Mouse (Mus musculus) MEL (cell line): ENCODE measurements at regions not wholly inside any gene's neighbourhood (a gene's known extent, or its start where the extent isn't known, plus 50 kb on each side); places are given as distances from the start of the nearest gene placed in this dataset.

Experiments used
- DNase-seq: peaks from one replicate; pipeline ENCODE4 v3.0.0; 2011; ENCODE audit warnings: low read depth, low spot score
- H3K27ac ChIP-seq: 2 replicates; pipeline ENCODE4 v1.5.1; 2012; ENCODE audit warnings: low read depth, mild to moderate bottlenecking, control low read depth, low read length, moderate library complexity; ENCODE audit not compliant: control insufficient read depth
- H3K27me3 ChIP-seq, 2 experiments: fragments of 150-350 bp in 1 of 2; sonication (generic) in 1 of 2; 2 replicates each; pipeline ENCODE4 v1.6.1; 2012; ENCODE audit warnings: low read length in 2 of 2, mild to moderate bottlenecking in 2 of 2, improper control_type of control experiment in 1 of 2, moderate library complexity in 1 of 2; ENCODE audit not compliant: insufficient read depth in 2 of 2, control insufficient read depth in 1 of 2
- H3K36me3 ChIP-seq, 2 experiments: 2 replicates each; pipeline ENCODE4 v1.6.1; 2012 to 2014; ENCODE audit warnings: low read length in 2 of 2, improper control_type of control experiment in 1 of 2, inconsistent platforms in 1 of 2, mild to moderate bottlenecking in 1 of 2; ENCODE audit not compliant: insufficient read depth in 2 of 2, control insufficient read depth in 1 of 2
- H3K4me1 ChIP-seq, 2 experiments: fragments of 150-350 bp in 1 of 2; sonication (generic) in 1 of 2; 2 replicates each; pipeline ENCODE4 v1.6.1; 2012; ENCODE audit warnings: low read length in 2 of 2, improper control_type of control experiment in 1 of 2, mild to moderate bottlenecking in 1 of 2; ENCODE audit not compliant: insufficient read depth in 2 of 2, control insufficient read depth in 1 of 2
- H3K4me3 ChIP-seq, 2 experiments: fragments of 150-350 bp in 1 of 2; sonication (generic) in 1 of 2; 2 replicates each; pipeline ENCODE4 v1.5.1; 2012; ENCODE audit warnings: low read depth in 2 of 2, low read length in 2 of 2, mild to moderate bottlenecking in 2 of 2, moderate library complexity in 2 of 2, control low read depth in 1 of 2, improper control_type of control experiment in 1 of 2; ENCODE audit not compliant: control insufficient read depth in 1 of 2, insufficient read depth in 1 of 2
- H3K79me2 ChIP-seq: 2 replicates; pipeline ENCODE4 v1.6.1; 2012; ENCODE audit warnings: mild to moderate bottlenecking, low read length, moderate library complexity; ENCODE audit not compliant: control insufficient read depth, poor library complexity, insufficient read depth
- H3K9ac ChIP-seq: 2 replicates; pipeline ENCODE4 v1.6.1; 2012; ENCODE audit warnings: low read depth, mild to moderate bottlenecking, control low read depth, low read length, moderate library complexity; ENCODE audit not compliant: control insufficient read depth, poor library complexity, severe bottlenecking
- H3K9me3 ChIP-seq: fragments of 150-350 bp; sonication (generic); replicated peaks from 2 replicates; pipeline ENCODE4 v1.6.1; 2012; ENCODE audit warnings: mild to moderate bottlenecking, low read length, improper control_type of control experiment, moderate library complexity; ENCODE audit not compliant: insufficient read depth
- CHD1 ChIP-seq: IDR thresholded peaks from 2 replicates; pipeline ENCODE4 v1.6.1; 2012; ENCODE audit warnings: low read depth, mild to moderate bottlenecking, inconsistent platforms, low read length, improper control_type of control experiment
- CHD2 ChIP-seq: IDR thresholded peaks from 2 replicates; pipeline ENCODE4 v1.6.1; 2011; ENCODE audit warnings: low read length, improper control_type of control experiment
- CTCF ChIP-seq, 3 experiments: IDR thresholded peaks in 2 of 3; conservative IDR thresholded peaks in 1 of 3; 2 replicates each; pipeline ENCODE4 v1.5.1; 2011 to 2012; ENCODE audit warnings: low read length in 3 of 3, low read depth in 2 of 3, mild to moderate bottlenecking in 2 of 3, improper control_type of control experiment in 1 of 3, inconsistent platforms in 1 of 3, mixed read lengths in 1 of 3, moderate library complexity in 1 of 3; ENCODE audit not compliant: control insufficient read depth in 1 of 3, insufficient read depth in 1 of 3, poor library complexity in 1 of 3, severe bottlenecking in 1 of 3
- ETS1 ChIP-seq: IDR thresholded peaks from 2 replicates; pipeline ENCODE4 v1.6.1; 2012; ENCODE audit warnings: low read depth, mild to moderate bottlenecking, inconsistent platforms, low read length, improper control_type of control experiment, moderate library complexity
- GATA1 ChIP-seq: IDR thresholded peaks from 2 replicates; pipeline ENCODE4 v1.6.1; 2011; ENCODE audit warnings: low read depth, low read length, improper control_type of control experiment
- JUND ChIP-seq: IDR thresholded peaks from 2 replicates; pipeline ENCODE4 v1.6.1; 2011; ENCODE audit warnings: low read depth, mild to moderate bottlenecking, improper control_type of control experiment, low read length
- MAZ ChIP-seq: IDR thresholded peaks from 2 replicates; pipeline ENCODE4 v1.6.1; 2012; ENCODE audit warnings: low read depth, mild to moderate bottlenecking, inconsistent platforms, low read length, improper control_type of control experiment
- MEF2A ChIP-seq: IDR thresholded peaks from 2 replicates; pipeline ENCODE4 v1.6.1; 2014; ENCODE audit warnings: low read depth, mild to moderate bottlenecking, inconsistent platforms, low read length, improper control_type of control experiment; ENCODE audit not compliant: poor library complexity, insufficient replicate concordance, severe bottlenecking; ENCODE audit errors: extremely low read depth
- MXI1 ChIP-seq: IDR thresholded peaks from 2 replicates; pipeline ENCODE4 v1.6.1; 2011; ENCODE audit warnings: mild to moderate bottlenecking, low read depth, low read length, improper control_type of control experiment
- MYC ChIP-seq: IDR thresholded peaks from 2 replicates; pipeline ENCODE4 v1.6.1; 2011; ENCODE audit warnings: low read depth, mild to moderate bottlenecking, low read length, improper control_type of control experiment, moderate library complexity
- NELFE ChIP-seq: IDR thresholded peaks from 2 replicates; pipeline ENCODE4 v1.6.1; 2011; ENCODE audit warnings: low read depth, low read length, improper control_type of control experiment
- NRF1 ChIP-seq: IDR thresholded peaks from 2 replicates; pipeline ENCODE4 v1.6.1; 2014; ENCODE audit warnings: low read depth, mild to moderate bottlenecking, inconsistent platforms, low read length, improper control_type of control experiment, moderate library complexity; ENCODE audit not compliant: poor library complexity, insufficient read depth, severe bottlenecking
- POLR2A ChIP-seq, 2 experiments: IDR thresholded peaks; 2 replicates each; pipeline ENCODE4 v1.6.1; 2011 to 2012; ENCODE audit warnings: low read length in 2 of 2, mild to moderate bottlenecking in 2 of 2, control low read depth in 1 of 2, improper control_type of control experiment in 1 of 2, low read depth in 1 of 2, moderate library complexity in 1 of 2; ENCODE audit not compliant: control insufficient read depth in 1 of 2, insufficient read depth in 1 of 2, poor library complexity in 1 of 2
- POLR2AphosphoS5 ChIP-seq: IDR thresholded peaks from 2 replicates; pipeline ENCODE4 v1.6.1; 2012; ENCODE audit warnings: low read depth, borderline replicate concordance, mild to moderate bottlenecking, inconsistent platforms, low read length, moderate library complexity, mixed read lengths
- SIN3A ChIP-seq: IDR thresholded peaks from 2 replicates; pipeline ENCODE4 v1.6.1; 2012; ENCODE audit warnings: low read length, improper control_type of control experiment, inconsistent platforms
- SMC3 ChIP-seq: IDR thresholded peaks from 2 replicates; pipeline ENCODE4 v1.6.1; 2011; ENCODE audit warnings: low read depth, low read length, improper control_type of control experiment
- TCF12 ChIP-seq: IDR thresholded peaks from 2 replicates; pipeline ENCODE4 v1.6.1; 2014; ENCODE audit warnings: low read depth, mild to moderate bottlenecking, inconsistent platforms, low read length, improper control_type of control experiment, moderate library complexity
- USF1 ChIP-seq: IDR thresholded peaks from 2 replicates; pipeline ENCODE4 v1.6.1; 2014; ENCODE audit warnings: low read depth, mild to moderate bottlenecking, inconsistent platforms, low read length, improper control_type of control experiment, moderate library complexity
- USF2 ChIP-seq, 2 experiments: IDR thresholded peaks; 2 replicates each; pipeline ENCODE4 v1.6.1; 2011 to 2012; ENCODE audit warnings: improper control_type of control experiment in 2 of 2, low read length in 2 of 2, borderline replicate concordance in 1 of 2, inconsistent platforms in 1 of 2, low read depth in 1 of 2, mild to moderate bottlenecking in 1 of 2; ENCODE audit not compliant: insufficient read depth in 1 of 2
- ZC3H11A ChIP-seq: IDR thresholded peaks from 2 replicates; pipeline ENCODE4 v1.6.1; 2012; ENCODE audit warnings: low read depth, mild to moderate bottlenecking, inconsistent platforms, low read length, improper control_type of control experiment
- ZKSCAN1 ChIP-seq: IDR thresholded peaks from 2 replicates; pipeline ENCODE4 v1.6.1; 2012; ENCODE audit warnings: low read depth, mild to moderate bottlenecking, inconsistent platforms, low read length, improper control_type of control experiment, moderate library complexity
- ZNF384 ChIP-seq: IDR thresholded peaks from 2 replicates; pipeline ENCODE4 v1.6.1; 2012; ENCODE audit warnings: low read depth, mild to moderate bottlenecking, inconsistent platforms, low read length, improper control_type of control experiment

GRCm38 (mm10) chr2:133443490-133443889 lies 108.5 kb upstream of the Bmp2 start:
- Histone ChIP-seq H3K4me1 (no peaks in the 10 kb centered on the region), H3K27ac (no peak overlapping the region), H3K9ac (no peak overlapping the region), H3K79me2 (no peaks in the 10 kb centered on the region), H3K4me3 (no peak overlapping the region), H3K36me3 (no peaks in the 10 kb centered on the region; a peak in 1 of 4 replicates), H3K27me3 (peaks cover 1 to 3% of the 10 kb centered on the region in 2 experiments; a peak in 2 of 4 replicates), H3K9me3 (no peaks in the 10 kb centered on the region)
- TF ChIP-seq NRF1 (no peak), ZKSCAN1 (no peak), CTCF (IDR thresholded peaks at IDR 0.05 in 2 of 3, conservative IDR thresholded peaks at IDR 0.05 in 1 of 3; ENCODE audit: control insufficient read depth in 1 of 3, insufficient read depth in 1 of 3, low read depth in 2 of 3, low read length in 3 of 3, poor library complexity in 1 of 3, severe bottlenecking in 1 of 3) (no peak), SIN3A (no peak), TCF12 (no peak), SMC3 (no peak)
- DNase-seq, result no peak

GRCm38 (mm10) chr2:133452947-133453346 lies 99.0 kb upstream of the Bmp2 start:
- DNase-seq, result no peak
- Histone ChIP-seq H3K4me1 (peaks cover 5 to 11% of the 10 kb centered on the region in 2 experiments), H3K4me3 (no peak overlapping the region), H3K9me3 (no peaks in the 10 kb centered on the region), H3K9ac (no peak overlapping the region), H3K79me2 (no peaks in the 10 kb centered on the region), H3K27ac (no peak overlapping the region), H3K36me3 (peaks cover 0 to 15% of the 10 kb centered on the region in 2 experiments; a peak in 2 of 4 replicates), H3K27me3 (no peaks in the 10 kb centered on the region; a peak in 2 of 4 replicates)
- no peak for TF ChIP-seq MXI1
- no peak for TF ChIP-seq GATA1
- TF ChIP-seq CHD2, result no peak
- no peak for TF ChIP-seq MAZ
- no peak for TF ChIP-seq USF2 (IDR thresholded peaks at IDR 0.05; ENCODE audit: borderline replicate concordance in 1 of 2, insufficient read depth in 1 of 2, low read depth in 1 of 2, low read length in 2 of 2)
- TF ChIP-seq ZC3H11A, result no peak
- TF ChIP-seq POLR2A (IDR thresholded peaks at IDR 0.05; ENCODE audit: control insufficient read depth in 1 of 2, insufficient read depth in 1 of 2, low read depth in 1 of 2, low read length in 2 of 2, poor library complexity in 1 of 2), result no peak
- TF ChIP-seq JUND, result no peak
- TF ChIP-seq ETS1, result no peak
- TF ChIP-seq ZKSCAN1, result no peak
- TF ChIP-seq NELFE, result no peak
- TF ChIP-seq MYC, result no peak
- TF ChIP-seq POLR2AphosphoS5, result no peak
- no peak for TF ChIP-seq TCF12
- no peak for TF ChIP-seq USF1
- no peak for TF ChIP-seq MEF2A
- no peak for TF ChIP-seq ZNF384
- TF ChIP-seq SIN3A, result no peak
- TF ChIP-seq CTCF (IDR thresholded peaks at IDR 0.05 in 2 of 3, conservative IDR thresholded peaks at IDR 0.05 in 1 of 3; ENCODE audit: control insufficient read depth in 1 of 3, insufficient read depth in 1 of 3, low read depth in 2 of 3, low read length in 3 of 3, poor library complexity in 1 of 3, severe bottlenecking in 1 of 3), result no peak
- TF ChIP-seq CHD1, result no peak
